Mouse (Mus musculus): ENCODE data around the gene Pnpla1. TPM values are rescaled to one million over a fixed set of nuclear protein-coding genes. Genes with fewer than 3 reads are reported as not detected.

Pnpla1 gene
- polyA plus RNA-seq, 1 experiment: not detected

DNA sequence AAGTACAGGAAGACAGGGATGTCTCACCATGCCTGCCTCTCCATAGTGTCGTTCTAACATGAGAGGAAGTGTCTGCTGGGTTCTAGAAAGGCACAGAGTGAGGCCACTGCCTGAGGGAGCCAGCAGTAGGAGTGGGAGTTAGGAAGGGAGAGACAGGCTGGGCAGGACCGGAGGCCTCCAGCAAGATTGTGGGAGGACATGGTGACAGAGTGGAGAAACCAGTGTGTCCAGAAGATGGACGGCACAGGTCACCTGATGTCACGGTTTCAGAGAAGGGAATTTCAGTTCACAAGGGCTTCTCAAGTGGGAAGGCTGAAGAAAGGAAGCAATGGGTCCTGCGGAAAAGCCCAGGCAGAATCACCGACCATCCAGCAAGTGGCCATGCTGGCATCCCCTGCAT is 6.3 kb downstream of the Pnpla1 start:
- WGBS: 85% methylated on average over 6 of the region's 6 CpGs
- H3K4me3 ChIP-seq (ENCODE audit: extremely low read depth, insufficient read depth, insufficient read length): no peak overlapping the region
- no peaks in the 10 kb centered on the region for H3K4me1 ChIP-seq (ENCODE audit: control insufficient read depth, insufficient read depth, insufficient read length)
- TF ChIP-seq POLR2A (IDR thresholded peaks at IDR 0.05; ENCODE audit: low read depth, low read length): no peak
- no peak for TF ChIP-seq CTCF (IDR thresholded peaks at IDR 0.05; ENCODE audit: extremely low read depth, insufficient read depth, insufficient read length, insufficient replicate concordance)
- no peaks in the 10 kb centered on the region for H3K27me3 ChIP-seq (ENCODE audit: control insufficient read depth, insufficient read depth, low read length)
- DNase-seq (ENCODE audit: low read depth in 1 of 2, low spot score in 2 of 2): no peak
- no peak overlapping the region for H3K27ac ChIP-seq (ENCODE audit: insufficient read depth, low read length)
- no peaks in the 10 kb centered on the region for H3K36me3 ChIP-seq (ENCODE audit: control insufficient read depth, insufficient read depth, low read length)

DNA sequence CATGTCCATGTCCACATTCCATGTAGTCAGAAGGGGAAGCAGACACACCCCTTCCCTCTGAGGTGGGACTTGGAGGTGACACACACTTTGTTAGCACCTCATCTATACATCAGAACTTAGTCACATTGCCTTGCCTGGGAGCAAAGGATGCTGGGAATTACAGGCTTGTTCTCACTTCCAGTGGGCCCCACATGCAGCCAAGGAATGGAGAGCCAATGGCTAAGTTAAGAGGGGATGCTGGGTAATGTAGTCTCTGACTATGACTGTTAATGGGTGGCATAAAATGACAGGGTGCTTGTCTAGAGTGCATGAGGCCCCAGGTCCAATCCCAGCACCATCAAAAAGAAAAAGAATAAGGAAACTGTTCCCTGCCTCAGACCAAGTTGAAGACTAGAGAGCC is 8.7 kb downstream of the Pnpla1 start:
- no peak for DNase-seq (ENCODE audit: low read depth in 1 of 2, low spot score in 2 of 2)
- H3K27me3 ChIP-seq (ENCODE audit: control insufficient read depth, insufficient read depth, low read length): no peaks in the 10 kb centered on the region
- no peaks in the 10 kb centered on the region for H3K36me3 ChIP-seq (ENCODE audit: control insufficient read depth, insufficient read depth, low read length)
- H3K4me3 ChIP-seq (ENCODE audit: extremely low read depth, insufficient read depth, insufficient read length): no peak overlapping the region
- H3K27ac ChIP-seq (ENCODE audit: insufficient read depth, low read length): no peak overlapping the region
- TF ChIP-seq CTCF (IDR thresholded peaks at IDR 0.05; ENCODE audit: extremely low read depth, insufficient read depth, insufficient read length, insufficient replicate concordance): no peak
- TF ChIP-seq POLR2A (IDR thresholded peaks at IDR 0.05; ENCODE audit: low read depth, low read length): no peak
- no peaks in the 10 kb centered on the region for H3K4me1 ChIP-seq (ENCODE audit: control insufficient read depth, insufficient read depth, insufficient read length)

DNA sequence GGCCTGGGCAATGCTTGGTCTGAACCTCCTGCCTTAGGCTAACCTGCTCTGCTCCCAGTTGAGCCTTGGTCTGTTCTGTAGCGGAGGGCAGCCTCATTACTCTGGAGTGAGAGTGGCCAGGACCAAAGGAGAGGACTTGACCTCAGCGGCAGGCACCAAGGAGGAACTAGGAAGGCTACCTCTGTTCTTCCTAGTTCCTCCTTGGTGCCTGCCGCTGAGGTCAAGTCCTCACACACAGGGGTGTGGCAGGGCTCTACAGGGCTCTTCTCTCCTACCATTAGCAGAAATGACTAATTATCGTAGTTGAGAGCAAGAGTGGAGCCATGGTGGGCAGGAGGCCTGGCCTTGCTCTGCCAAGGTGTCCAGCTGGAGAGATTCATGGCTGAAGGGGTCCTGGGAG is 9.2 kb downstream of the Pnpla1 start:
- H3K27ac ChIP-seq (ENCODE audit: insufficient read depth, low read length): no peak overlapping the region
- no peaks in the 10 kb centered on the region for H3K4me1 ChIP-seq (ENCODE audit: control insufficient read depth, insufficient read depth, insufficient read length)
- H3K27me3 ChIP-seq (ENCODE audit: control insufficient read depth, insufficient read depth, low read length): no peaks in the 10 kb centered on the region
- WGBS: 59% methylated on average over 4 of the region's 4 CpGs
- no peak overlapping the region for H3K4me3 ChIP-seq (ENCODE audit: extremely low read depth, insufficient read depth, insufficient read length)
- H3K36me3 ChIP-seq (ENCODE audit: control insufficient read depth, insufficient read depth, low read length): no peaks in the 10 kb centered on the region
- DNase-seq (ENCODE audit: low read depth in 1 of 2, low spot score in 2 of 2): no peak
- no peak for TF ChIP-seq CTCF (IDR thresholded peaks at IDR 0.05; ENCODE audit: extremely low read depth, insufficient read depth, insufficient read length, insufficient replicate concordance)
- TF ChIP-seq POLR2A (IDR thresholded peaks at IDR 0.05; ENCODE audit: low read depth, low read length): no peak

DNA sequence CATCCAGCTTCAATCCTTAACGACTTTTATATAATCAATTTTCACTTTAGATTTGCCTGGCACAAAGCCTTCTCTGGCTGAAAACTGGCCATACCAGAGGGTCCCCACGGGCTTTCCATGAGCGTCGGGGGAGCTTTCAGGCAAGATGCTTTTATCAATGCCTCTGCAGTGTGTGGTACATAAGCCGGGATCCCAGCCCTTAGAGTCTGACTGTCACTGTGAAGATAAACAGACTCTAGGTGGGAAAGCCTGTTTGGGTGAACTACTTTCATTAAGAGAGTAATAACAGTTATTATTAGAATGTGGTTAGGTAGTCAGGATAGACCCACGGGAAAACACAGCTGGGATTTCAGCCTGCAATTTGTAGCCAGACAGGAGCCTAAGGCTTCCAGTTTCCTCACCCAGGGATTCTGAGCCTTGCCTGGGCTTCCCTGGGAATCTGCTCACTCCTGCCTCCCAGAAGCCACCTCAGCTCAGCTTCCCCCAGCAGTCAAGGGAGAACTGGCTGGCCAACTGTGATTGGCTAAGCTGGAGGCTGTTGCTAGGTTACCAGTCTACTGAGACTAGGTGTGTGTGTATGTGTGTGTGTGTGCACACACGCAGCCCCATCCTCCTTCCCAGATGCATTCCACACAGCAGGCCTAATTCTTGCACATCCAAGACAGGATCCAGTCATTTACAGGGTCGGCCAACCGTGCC is 11.3 kb downstream of the Pnpla1 start:
- TF ChIP-seq CTCF (IDR thresholded peaks at IDR 0.05; ENCODE audit: extremely low read depth, insufficient read depth, insufficient read length, insufficient replicate concordance): no peak
- TF ChIP-seq POLR2A (IDR thresholded peaks at IDR 0.05; ENCODE audit: low read depth, low read length): no peak
- 82% methylated on average over 9 of the region's 9 CpGs for WGBS

DNA sequence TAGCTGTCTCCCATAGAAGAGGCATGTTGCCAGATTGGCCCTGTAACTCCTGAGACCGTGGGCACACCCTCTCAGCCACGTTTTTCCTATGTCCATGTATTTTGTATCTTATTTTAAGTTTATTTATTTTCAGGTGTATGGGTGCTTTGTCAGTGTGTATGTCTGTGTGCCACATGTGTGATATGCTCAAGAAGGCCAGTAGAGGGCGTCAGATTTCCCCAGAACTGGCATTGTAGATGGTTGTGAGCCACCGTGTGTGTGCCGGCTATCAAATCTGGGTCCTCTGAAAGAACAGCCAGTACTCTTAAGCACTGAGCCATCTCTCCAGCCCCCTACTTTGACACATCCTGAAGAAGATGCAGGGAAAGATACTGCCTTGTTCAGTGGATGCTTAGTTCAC is 12.2 kb downstream of the Pnpla1 start:
- Histone ChIP-seq H3K4me1 (ENCODE audit: control insufficient read depth, insufficient read depth, insufficient read length) (no peaks in the 10 kb centered on the region), H3K4me3 (ENCODE audit: extremely low read depth, insufficient read depth, insufficient read length) (no peak overlapping the region), H3K27ac (ENCODE audit: insufficient read depth, low read length) (no peak overlapping the region), H3K36me3 (ENCODE audit: control insufficient read depth, insufficient read depth, low read length) (no peaks in the 10 kb centered on the region), H3K27me3 (ENCODE audit: control insufficient read depth, insufficient read depth, low read length) (no peaks in the 10 kb centered on the region)
- no peak for TF ChIP-seq POLR2A (IDR thresholded peaks at IDR 0.05; ENCODE audit: low read depth, low read length)
- no peak for TF ChIP-seq CTCF (IDR thresholded peaks at IDR 0.05; ENCODE audit: extremely low read depth, insufficient read depth, insufficient read length, insufficient replicate concordance)
- 85% methylated on average over 5 of the region's 5 CpGs for WGBS
- no peak for DNase-seq (ENCODE audit: low read depth in 1 of 2, low spot score in 2 of 2)

More for the DNA sequence above, 11.3 kb downstream of the Pnpla1 start:
- Histone ChIP-seq H3K36me3 (ENCODE audit: control insufficient read depth, insufficient read depth, low read length) (no peaks in the 10 kb centered on the region), H3K4me3 (ENCODE audit: extremely low read depth, insufficient read depth, insufficient read length) (no peak overlapping the region), H3K4me1 (ENCODE audit: control insufficient read depth, insufficient read depth, insufficient read length) (no peaks in the 10 kb centered on the region), H3K27ac (ENCODE audit: insufficient read depth, low read length) (no peak overlapping the region), H3K27me3 (ENCODE audit: control insufficient read depth, insufficient read depth, low read length) (no peaks in the 10 kb centered on the region)
- no peak for DNase-seq (ENCODE audit: low read depth in 1 of 2, low spot score in 2 of 2)

DNA sequence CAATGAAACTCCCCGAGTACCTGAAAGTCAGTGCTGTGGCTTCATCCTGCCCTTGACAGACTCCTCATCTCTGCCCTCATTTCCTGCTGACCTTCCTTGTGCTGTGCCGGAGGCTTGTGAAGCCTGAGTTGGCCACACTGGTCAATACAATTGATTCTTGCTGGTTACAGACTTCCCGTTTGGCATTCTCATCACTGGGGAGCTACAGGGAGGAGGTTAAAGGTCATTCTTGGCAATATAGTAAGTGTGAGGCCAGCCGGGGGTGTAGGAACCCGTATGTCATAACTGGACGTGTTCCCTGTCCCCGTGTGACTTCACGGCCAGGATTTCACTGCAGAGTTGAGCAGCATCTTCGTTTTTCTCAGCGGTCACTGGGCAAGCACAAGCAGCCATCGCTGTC is 13.6 kb downstream of the Pnpla1 start:
- no peak for TF ChIP-seq POLR2A (IDR thresholded peaks at IDR 0.05; ENCODE audit: low read depth, low read length)
- TF ChIP-seq CTCF (IDR thresholded peaks at IDR 0.05; ENCODE audit: extremely low read depth, insufficient read depth, insufficient read length, insufficient replicate concordance): no peak
- WGBS: 78% methylated on average over 11 of the region's 11 CpGs
- Histone ChIP-seq H3K4me3 (ENCODE audit: extremely low read depth, insufficient read depth, insufficient read length) (no peak overlapping the region), H3K27ac (ENCODE audit: insufficient read depth, low read length) (no peak overlapping the region), H3K36me3 (ENCODE audit: control insufficient read depth, insufficient read depth, low read length) (no peaks in the 10 kb centered on the region), H3K27me3 (ENCODE audit: control insufficient read depth, insufficient read depth, low read length) (no peaks in the 10 kb centered on the region), H3K4me1 (ENCODE audit: control insufficient read depth, insufficient read depth, insufficient read length) (no peaks in the 10 kb centered on the region)
- DNase-seq (ENCODE audit: low read depth in 1 of 2, low spot score in 2 of 2): no peak

DNA sequence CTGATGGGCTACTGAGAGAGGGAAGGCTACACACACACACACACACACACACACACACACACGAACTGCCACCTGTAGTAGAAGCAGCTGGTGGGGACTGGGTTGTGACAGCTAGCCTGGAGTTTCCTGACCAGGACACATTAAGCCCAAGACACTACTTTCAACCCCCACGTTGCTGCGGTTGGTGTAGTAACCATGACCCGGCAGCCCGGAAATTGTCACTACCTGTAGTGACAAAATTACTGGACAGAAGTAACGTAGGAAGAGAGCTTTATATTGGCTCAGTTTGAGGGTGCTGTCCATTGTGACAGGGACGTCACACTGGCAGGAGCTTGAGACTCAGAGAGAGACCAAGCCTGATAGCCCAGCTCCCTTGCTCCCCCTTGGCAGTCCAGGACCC is 14.1 kb downstream of the Pnpla1 start:
- Histone ChIP-seq H3K4me1 (ENCODE audit: control insufficient read depth, insufficient read depth, insufficient read length) (no peaks in the 10 kb centered on the region), H3K27me3 (ENCODE audit: control insufficient read depth, insufficient read depth, low read length) (no peaks in the 10 kb centered on the region), H3K27ac (ENCODE audit: insufficient read depth, low read length) (no peak overlapping the region), H3K4me3 (ENCODE audit: extremely low read depth, insufficient read depth, insufficient read length) (no peak overlapping the region), H3K36me3 (ENCODE audit: control insufficient read depth, insufficient read depth, low read length) (no peaks in the 10 kb centered on the region)
- 88% methylated on average over 7 of the region's 7 CpGs for WGBS
- TF ChIP-seq CTCF (IDR thresholded peaks at IDR 0.05; ENCODE audit: extremely low read depth, insufficient read depth, insufficient read length, insufficient replicate concordance) (no peak), POLR2A (IDR thresholded peaks at IDR 0.05; ENCODE audit: low read depth, low read length) (no peak)
- DNase-seq (ENCODE audit: low read depth in 1 of 2, low spot score in 2 of 2): no peak
